Mouse (Mus musculus): ENCODE data around the gene Snx11. TPM values are rescaled to one million over a fixed set of nuclear protein-coding genes. Genes with fewer than 3 reads are reported as not detected.
A peak's percentile ranks its signal among the peaks of the same experiment; 100 is the strongest.

Snx11 gene
- polyA plus RNA-seq, 1 experiment from 2014 or later: 7.7 TPM

DNA sequence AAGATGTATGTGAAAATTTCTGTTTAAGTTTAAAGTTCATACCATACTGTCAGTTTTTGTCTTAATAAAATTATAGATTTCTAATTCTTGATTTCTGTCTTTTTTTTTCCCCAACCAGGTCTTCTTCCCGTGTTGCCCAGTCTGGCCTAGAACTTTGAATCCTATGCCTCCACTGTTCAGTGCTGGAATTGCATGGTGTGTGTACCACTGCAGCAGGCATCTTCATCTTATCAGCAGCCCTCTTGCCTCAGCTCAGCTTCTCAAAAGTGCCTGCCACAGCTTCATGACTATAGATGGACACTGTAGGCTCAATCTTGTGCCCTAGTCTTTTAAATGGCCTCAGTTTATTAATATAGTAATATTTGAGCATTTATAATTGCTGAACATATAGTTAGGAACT is 30.7 kb upstream of the Snx11 start:
- Histone ChIP-seq H3K36me3 (ENCODE audit: control insufficient read depth, insufficient read depth) (peaks cover 35% of the 10 kb centered on the region), H3K4me2 (ENCODE audit: low read depth, low read length) (no peak overlapping the region)

GRCm38 (mm10) chr11:96805606-96806005 is 28.2 kb upstream of the Snx11 start:
- Histone ChIP-seq H3K36me3 (ENCODE audit: control insufficient read depth, insufficient read depth) (peaks cover 52% of the 10 kb centered on the region), H3K9ac (ENCODE audit: low read depth, low read length) (no peak overlapping the region), H3K4me2 (ENCODE audit: low read depth, low read length) (no peak overlapping the region), H3K4me1 (ENCODE audit: control insufficient read depth, low read depth, low read length) (no peaks in the 10 kb centered on the region), H3K4me3 (ENCODE audit: low read depth, low read length) (no peak overlapping the region), H3K9me3 (replicated peaks; ENCODE audit: control insufficient read depth, low read length) (no peaks in the 10 kb centered on the region), H3K27ac (ENCODE audit: low read length) (no peak overlapping the region), H3K27me3 (ENCODE audit: control insufficient read depth, insufficient read depth, low read depth, low read length) (no peaks in the 10 kb centered on the region)
- 72% methylated on average over 5 of the region's 5 CpGs for WGBS (ENCODE audit: insufficient replicate concordance)
- no peak for ATAC-seq (ENCODE audit: low read depth)

More for the DNA sequence above, 30.7 kb upstream of the Snx11 start:
- H3K9me3 ChIP-seq (replicated peaks; ENCODE audit: control insufficient read depth, low read length): no peaks in the 10 kb centered on the region
- ATAC-seq (ENCODE audit: low read depth): no peak
- no peaks in the 10 kb centered on the region for H3K4me1 ChIP-seq (ENCODE audit: control insufficient read depth, low read depth, low read length)
- H3K9ac ChIP-seq (ENCODE audit: low read depth, low read length): no peak overlapping the region
- 29% methylated on average over 1 of the region's 1 CpGs for WGBS (ENCODE audit: insufficient replicate concordance)
- H3K4me3 ChIP-seq (ENCODE audit: low read depth, low read length): no peak overlapping the region
- H3K27me3 ChIP-seq (ENCODE audit: control insufficient read depth, insufficient read depth, low read depth, low read length): no peaks in the 10 kb centered on the region
- H3K27ac ChIP-seq (ENCODE audit: low read length): no peak overlapping the region

DNA sequence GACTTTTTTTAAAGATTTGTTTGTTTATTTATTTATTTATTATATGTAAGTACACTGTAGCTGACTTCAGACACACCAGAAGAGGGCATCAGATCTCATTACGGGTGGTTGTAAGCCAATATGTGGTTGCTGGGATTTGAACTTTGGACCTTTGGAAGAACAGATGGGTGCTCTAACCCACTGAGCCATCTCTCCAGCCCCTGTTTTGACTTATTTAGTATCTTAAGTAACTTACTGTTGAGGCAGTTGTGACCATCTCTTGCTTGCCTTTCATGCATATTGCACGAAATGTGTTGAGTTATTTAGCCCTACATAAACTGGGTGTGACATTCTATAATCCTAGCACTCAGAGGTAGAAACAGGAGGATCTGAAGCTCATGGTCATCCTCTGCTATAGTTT is 22.2 kb upstream of the Snx11 start:
- Histone ChIP-seq H3K4me2 (ENCODE audit: low read depth, low read length) (no peak overlapping the region), H3K36me3 (ENCODE audit: control insufficient read depth, insufficient read depth) (peaks cover 29% of the 10 kb centered on the region), H3K4me3 (ENCODE audit: low read depth, low read length) (no peak overlapping the region), H3K27me3 (ENCODE audit: control insufficient read depth, insufficient read depth, low read depth, low read length) (no peaks in the 10 kb centered on the region), H3K9ac (ENCODE audit: low read depth, low read length) (no peak overlapping the region), H3K4me1 (ENCODE audit: control insufficient read depth, low read depth, low read length) (no peaks in the 10 kb centered on the region; the same call in 1 of the 2 replicates), H3K27ac (ENCODE audit: low read length) (no peak overlapping the region), H3K9me3 (replicated peaks; ENCODE audit: control insufficient read depth, low read length) (no peaks in the 10 kb centered on the region)
- WGBS (ENCODE audit: insufficient replicate concordance): 78% methylated on average over 2 of the region's 2 CpGs
- no peak for ATAC-seq (ENCODE audit: low read depth)

- H3K9ac ChIP-seq (ENCODE audit: low read depth, low read length): no peak overlapping the region
- no peak overlapping the region for H3K27ac ChIP-seq (ENCODE audit: low read length)
- no peak overlapping the region for H3K4me3 ChIP-seq (ENCODE audit: low read depth, low read length)
- WGBS (ENCODE audit: insufficient replicate concordance): 71% methylated on average over 1 of the region's 1 CpGs
- no peak for ATAC-seq (ENCODE audit: low read depth)
- no peaks in the 10 kb centered on the region for H3K27me3 ChIP-seq (ENCODE audit: control insufficient read depth, insufficient read depth, low read depth, low read length)
- no peaks in the 10 kb centered on the region; the same call in 1 of the 2 replicates for H3K4me1 ChIP-seq (ENCODE audit: control insufficient read depth, low read depth, low read length)
- H3K36me3 ChIP-seq (ENCODE audit: control insufficient read depth, insufficient read depth): peaks cover 14% of the 10 kb centered on the region
- H3K4me2 ChIP-seq (ENCODE audit: low read depth, low read length): no peak overlapping the region
- H3K9me3 ChIP-seq (replicated peaks; ENCODE audit: control insufficient read depth, low read length): no peaks in the 10 kb centered on the region
Observed at GRCm38 (mm10) chr11:96796586-96796985, 19.2 kb upstream of the Snx11 start.

- H3K4me1 ChIP-seq (ENCODE audit: control insufficient read depth, low read depth, low read length): no peaks in the 10 kb centered on the region; the same call in 1 of the 2 replicates
- no peak overlapping the region for H3K27ac ChIP-seq (ENCODE audit: low read length)
- no peak overlapping the region for H3K4me3 ChIP-seq (ENCODE audit: low read depth, low read length)
- H3K27me3 ChIP-seq (ENCODE audit: control insufficient read depth, insufficient read depth, low read depth, low read length): no peaks in the 10 kb centered on the region
- H3K9me3 ChIP-seq (replicated peaks; ENCODE audit: control insufficient read depth, low read length): no peaks in the 10 kb centered on the region
- H3K9ac ChIP-seq (ENCODE audit: low read depth, low read length): no peak overlapping the region
- 83% methylated on average over 2 of the region's 2 CpGs for WGBS (ENCODE audit: insufficient replicate concordance)
- H3K4me2 ChIP-seq (ENCODE audit: low read depth, low read length): no peak overlapping the region
- no peak for ATAC-seq (ENCODE audit: low read depth)
- peaks cover 11% of the 10 kb centered on the region; the same call in 1 of the 2 replicates for H3K36me3 ChIP-seq (ENCODE audit: control insufficient read depth, insufficient read depth)
Observed at GRCm38 (mm10) chr11:96796081-96796480, 18.7 kb upstream of the Snx11 start.

GRCm38 (mm10) chr11:96795491-96795890 is 18.1 kb upstream of the Snx11 start:
- WGBS (ENCODE audit: insufficient replicate concordance): 81% methylated on average over 13 of the region's 13 CpGs
- H3K4me3 ChIP-seq (ENCODE audit: low read depth, low read length): no peak overlapping the region
- H3K36me3 ChIP-seq (ENCODE audit: control insufficient read depth, insufficient read depth): peaks cover 5% of the 10 kb centered on the region; the same call in 1 of the 2 replicates
- no peak overlapping the region for H3K4me2 ChIP-seq (ENCODE audit: low read depth, low read length)
- ATAC-seq (ENCODE audit: low read depth): no peak
- no peak overlapping the region for H3K9ac ChIP-seq (ENCODE audit: low read depth, low read length)
- H3K27me3 ChIP-seq (ENCODE audit: control insufficient read depth, insufficient read depth, low read depth, low read length): no peaks in the 10 kb centered on the region
- no peaks in the 10 kb centered on the region; the same call in 1 of the 2 replicates for H3K4me1 ChIP-seq (ENCODE audit: control insufficient read depth, low read depth, low read length)
- H3K27ac ChIP-seq (ENCODE audit: low read length): no peak overlapping the region
- H3K9me3 ChIP-seq (replicated peaks; ENCODE audit: control insufficient read depth, low read length): no peaks in the 10 kb centered on the region

DNA sequence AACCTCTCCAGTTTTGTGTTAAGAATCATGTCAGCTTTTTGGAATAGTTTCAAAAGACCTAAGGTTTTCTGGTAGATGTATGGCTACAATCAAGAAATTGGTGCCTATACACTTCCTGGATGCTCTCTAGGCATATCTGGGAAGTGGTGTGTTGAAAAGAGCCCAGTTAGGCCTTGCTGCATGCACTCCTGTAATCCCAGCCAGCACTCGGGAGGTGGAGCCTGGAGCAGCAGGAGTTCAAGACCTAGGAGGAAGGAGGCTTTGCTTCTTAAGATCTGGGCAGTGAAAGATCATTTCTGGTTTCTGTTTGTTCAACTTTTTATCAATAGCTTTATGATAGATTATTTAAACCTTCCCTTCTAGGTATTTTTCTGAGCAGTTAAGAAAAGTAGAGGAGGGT is 13.3 kb upstream of the Snx11 start:
- H3K4me3 ChIP-seq (ENCODE audit: low read depth, low read length): peak overlapping the region; percentile 94; the same call in 1 of the 2 replicates
- peaks cover 9% of the 10 kb centered on the region for H3K4me1 ChIP-seq (ENCODE audit: control insufficient read depth, low read depth, low read length)
- H3K9me3 ChIP-seq (replicated peaks; ENCODE audit: control insufficient read depth, low read length): no peaks in the 10 kb centered on the region
- no peak for ATAC-seq (ENCODE audit: low read depth)
- H3K27ac ChIP-seq (ENCODE audit: low read length): no peak overlapping the region
- 9% methylated on average over 1 of the region's 1 CpGs for WGBS (ENCODE audit: insufficient replicate concordance)
- no peaks in the 10 kb centered on the region for H3K36me3 ChIP-seq (ENCODE audit: control insufficient read depth, insufficient read depth)
- no peaks in the 10 kb centered on the region for H3K27me3 ChIP-seq (ENCODE audit: control insufficient read depth, insufficient read depth, low read depth, low read length)
- H3K9ac ChIP-seq (ENCODE audit: low read depth, low read length): peak overlapping the region; percentile 96
- peak overlapping the region; percentile 72 for H3K4me2 ChIP-seq (ENCODE audit: low read depth, low read length)

DNA sequence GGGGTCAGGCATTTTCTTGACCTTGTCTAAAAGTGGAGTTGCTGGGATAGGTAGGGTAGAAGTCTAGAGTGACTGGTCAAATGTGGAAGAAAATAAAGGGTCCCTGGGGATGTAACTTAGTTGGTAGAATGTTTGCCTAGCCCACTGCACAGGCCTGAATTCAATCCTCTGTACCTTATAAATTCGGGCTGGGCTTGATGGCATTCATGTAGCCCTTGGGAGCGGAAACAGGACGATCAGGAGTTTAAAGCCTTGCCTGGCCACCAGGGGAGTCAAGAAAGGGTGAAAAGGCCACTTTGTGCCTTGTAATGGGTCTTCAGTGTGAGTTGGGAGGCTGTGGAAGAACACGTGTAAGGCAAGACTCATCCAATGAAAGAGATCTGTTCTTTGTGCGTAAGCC is 12.6 kb upstream of the Snx11 start:
- Histone ChIP-seq H3K9me3 (replicated peaks; ENCODE audit: control insufficient read depth, low read length) (no peaks in the 10 kb centered on the region), H3K27me3 (ENCODE audit: control insufficient read depth, insufficient read depth, low read depth, low read length) (no peaks in the 10 kb centered on the region), H3K36me3 (ENCODE audit: control insufficient read depth, insufficient read depth) (no peaks in the 10 kb centered on the region), H3K4me1 (ENCODE audit: control insufficient read depth, low read depth, low read length) (peaks cover 9% of the 10 kb centered on the region), H3K27ac (ENCODE audit: low read length) (peak overlapping the region; percentile 95; the same call in 1 of the 2 replicates), H3K9ac (ENCODE audit: low read depth, low read length) (peak overlapping the region; percentile 96), H3K4me2 (ENCODE audit: low read depth, low read length) (peak overlapping the region; percentile 72), H3K4me3 (ENCODE audit: low read depth, low read length) (peak overlapping the region; percentile 94)
- WGBS (ENCODE audit: insufficient replicate concordance): 5% methylated on average over 5 of the region's 5 CpGs
- ATAC-seq (ENCODE audit: low read depth): no peak

DNA sequence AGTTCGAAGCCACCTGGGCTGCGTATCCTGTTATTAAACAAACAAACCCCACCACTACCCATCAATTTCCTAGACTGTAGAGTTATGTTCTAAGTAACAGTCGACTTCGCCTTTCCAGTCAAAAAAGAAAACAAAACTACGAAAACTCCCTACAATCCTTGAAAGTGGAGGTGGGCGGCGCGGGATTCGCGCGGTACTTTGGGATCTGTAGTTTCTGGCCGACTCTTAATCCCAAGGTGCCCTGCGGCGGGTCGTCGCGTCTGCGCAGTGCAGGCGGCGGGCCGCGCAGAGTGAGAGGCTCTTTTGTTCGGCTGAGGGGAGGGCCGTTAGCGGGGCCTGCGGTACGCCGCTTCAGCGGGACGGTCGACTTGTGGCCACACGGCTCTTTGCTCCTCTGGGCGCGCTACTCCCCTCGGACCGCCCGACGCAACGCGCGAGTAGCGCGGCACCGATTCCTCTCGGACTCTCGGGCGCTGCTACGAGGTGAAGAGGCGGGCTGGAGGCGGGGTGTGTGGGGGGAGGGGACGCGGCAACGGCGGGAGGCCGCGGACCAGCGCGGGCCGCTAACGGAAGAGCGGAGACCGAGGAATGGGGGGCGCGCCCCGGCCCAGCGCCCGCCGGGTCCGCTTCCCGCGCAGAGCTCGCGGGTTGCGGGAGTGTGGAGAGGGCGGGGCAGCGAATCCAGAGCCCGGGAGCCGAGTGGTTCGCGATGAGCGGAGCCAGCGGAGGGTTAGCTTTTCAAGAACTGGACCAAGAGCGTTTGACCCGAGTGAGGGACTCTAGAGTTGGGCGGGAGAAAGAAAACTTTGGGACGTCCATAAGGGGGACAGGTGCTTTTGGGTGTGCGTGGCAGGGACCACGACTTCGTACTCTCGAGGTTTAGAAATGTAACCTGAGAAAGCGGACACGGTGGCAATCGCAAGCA is 11.8 kb upstream of the Snx11 start, which contains the start of gene Cbx1:
Gene Cbx1, plus strand, starts transcription at position 257 of the 925 bp plus-strand sequence.
- Histone ChIP-seq H3K36me3 (ENCODE audit: control insufficient read depth, insufficient read depth) (no peaks in the 10 kb centered on the region), H3K9ac (ENCODE audit: low read depth, low read length) (peak within 1 kb of the TSS; percentile 96), H3K4me2 (ENCODE audit: low read depth, low read length) (peak within 1 kb of the TSS; percentile 72), H3K27me3 (ENCODE audit: control insufficient read depth, insufficient read depth, low read depth, low read length) (no peaks in the 10 kb centered on the region), H3K4me3 (ENCODE audit: low read depth, low read length) (peak within 1 kb of the TSS; percentile 94), H3K27ac (ENCODE audit: low read length) (peak within 1 kb of the TSS; percentile 95), H3K9me3 (replicated peaks; ENCODE audit: control insufficient read depth, low read length) (no peaks in the 10 kb centered on the region), H3K4me1 (ENCODE audit: control insufficient read depth, low read depth, low read length) (peaks cover 9% of the 10 kb centered on the region)
- peak; percentile 97 for ATAC-seq (ENCODE audit: low read depth)
- WGBS (ENCODE audit: insufficient replicate concordance): 1% methylated on average over 92 of the region's 93 CpGs
